Mouse (Mus musculus) forebrain, postnatal 0 days (tissue): ENCODE data around the gene Cuzd1. TPM values are rescaled to one million over a fixed set of nuclear protein-coding genes. Genes with fewer than 3 reads are reported as not detected.

Source experiments
- ATAC-seq: fragments of 200-750 bp; cut with Nextera tagmentation; 2 replicates; pipeline ENCODE4 v1.8.0; 2017; ENCODE audit warnings: mild to moderate bottlenecking, moderate library complexity
- DNase-seq: peaks from one replicate; pipeline ENCODE4 v3.0.0-alpha.2; 2015
- H3K27ac ChIP-seq: fragments of 300-500 bp; sonication (generic); 2 replicates; pipeline ENCODE4 v1.5.1; 2014; ENCODE audit warnings: low read depth, mild to moderate bottlenecking, antibody characterized with exemption, low read length, moderate library complexity, mixed read lengths
- H3K27me3 ChIP-seq: fragments of 300-500 bp; sonication (generic); 2 replicates; pipeline ENCODE4 v1.6.1; 2014; ENCODE audit warnings: mild to moderate bottlenecking, low read length, mixed read lengths; ENCODE audit not compliant: insufficient read depth
- H3K36me3 ChIP-seq: fragments of 300-500 bp; sonication (generic); 2 replicates; pipeline ENCODE4 v1.6.1; 2014; ENCODE audit warnings: mild to moderate bottlenecking, moderate library complexity; ENCODE audit not compliant: insufficient read depth
- H3K4me1 ChIP-seq: fragments of 300-500 bp; sonication (generic); 2 replicates; pipeline ENCODE4 v1.6.1; 2014; ENCODE audit warnings: antibody characterized with exemption; ENCODE audit not compliant: insufficient read depth
- H3K4me2 ChIP-seq: fragments of 300-500 bp; sonication (generic); 2 replicates; pipeline ENCODE4 v1.6.1; 2014; ENCODE audit warnings: low read depth, mild to moderate bottlenecking, moderate library complexity
- H3K4me3 ChIP-seq: fragments of 300-500 bp; sonication (generic); 2 replicates; pipeline ENCODE4 v1.5.1; 2014; ENCODE audit warnings: low read depth, low read length, mixed read lengths
- H3K9ac ChIP-seq: fragments of 300-500 bp; sonication (generic); 2 replicates; pipeline ENCODE4 v1.6.1; 2014; ENCODE audit warnings: mild to moderate bottlenecking
- H3K9me3 ChIP-seq: fragments of 300-500 bp; sonication (generic); 2 replicates; pipeline ENCODE4 v1.6.1; 2016; ENCODE audit warnings: low read length
- CTCF ChIP-seq: sonication (generic); IDR thresholded peaks from 2 replicates; pipeline ENCODE4 v1.5.1; 2016; ENCODE audit warnings: antibody characterized with exemption, control low read depth, low read depth
- WGBS: fragments of 180-500 bp; shearing (Covaris S2); extraction: QIAGEN DNeasy Blood & Tissue Kit; methylation state at CpG from one replicate; pipeline ENCODE4 v1.1.7; 2014; 5-methylcytosine and 5-hydroxymethylcytosine counted together
- polyA plus RNA-seq: library from polyadenylated mRNA; unstranded; fragments of >200 nt; fragmentation: Nextera tagmentation; extraction: Ambion mirVana; gene quantifications from 2 replicates; pipeline ENCODE4 v1.2.1, GENCODE M21; 2015
- total RNA-seq: library from RNA; depleted of rRNA; stranded (reverse); fragments of >200 nt; gene quantifications from 2 replicates; pipeline ENCODE4 v1.2.3, GENCODE M21; 2014; rRNA removed

The Cuzd1 gene
- total and polyA plus RNA-seq, 2 experiments from 2014 or later, result 0.13 to 0.76 TPM

GRCm38 (mm10) chr7:131260946-131261345 lies 61.1 kb downstream of the Cuzd1 start:
- 40% methylated on average over 6 of the region's 6 CpGs for WGBS
- no peak for DNase-seq

More at GRCm38 (mm10) chr7:131260946-131261345, 61.1 kb downstream of the Cuzd1 start:
- Histone ChIP-seq H3K9me3 (no peaks in the 10 kb centered on the region), H3K27ac (no peak overlapping the region), H3K4me3 (no peak overlapping the region), H3K36me3 (no peaks in the 10 kb centered on the region), H3K4me2 (no peak overlapping the region), H3K4me1 (no peaks in the 10 kb centered on the region), H3K27me3 (no peaks in the 10 kb centered on the region), H3K9ac (no peak overlapping the region)
- no peak for ATAC-seq
- no peak for TF ChIP-seq CTCF

Other genes starting within 250 kb of the Cuzd1 start
- gene 4933402N03Rik, start 176.0 kb downstream of the Cuzd1 start, total RNA-seq, result not detected in 2 replicates
- not detected in 2 replicates for gene 4933402N03Rik, start 176.0 kb downstream of the Cuzd1 start, polyA plus RNA-seq
- 0.08 and 0.19 TPM in 2 replicates for gene 5430419D17Rik, start 147.9 kb downstream of the Cuzd1 start, total RNA-seq
- gene 5430419D17Rik, start 147.9 kb downstream of the Cuzd1 start, polyA plus RNA-seq, result 0.02 TPM in 1 of 2 replicates, not detected in the other
- not detected in 2 replicates for gene Fam24b, start 7.2 kb upstream of the Cuzd1 start, total RNA-seq
- not detected in 2 replicates for gene Fam24b, start 7.2 kb upstream of the Cuzd1 start, polyA plus RNA-seq
- gene Fam24a, start 11.6 kb upstream of the Cuzd1 start, total RNA-seq, result not detected in 2 replicates
- not detected in 2 replicates for gene Fam24a, start 11.6 kb upstream of the Cuzd1 start, polyA plus RNA-seq
- gene 2310057M21Rik, start 40.5 kb upstream of the Cuzd1 start, total RNA-seq, result 7.6 and 21.7 TPM in 2 replicates
- 16.2 and 22.3 TPM in 2 replicates for gene 2310057M21Rik, start 40.5 kb upstream of the Cuzd1 start, polyA plus RNA-seq
- 22.6 and 36.3 TPM in 2 replicates for gene Pstk, start 48.8 kb upstream of the Cuzd1 start, total RNA-seq
- gene Pstk, start 48.8 kb upstream of the Cuzd1 start, polyA plus RNA-seq, result 36.4 and 39.8 TPM in 2 replicates
- gene Ikzf5, start 88.2 kb upstream of the Cuzd1 start, total RNA-seq, result 18.8 and 20.8 TPM in 2 replicates
- gene Ikzf5, start 88.2 kb upstream of the Cuzd1 start, polyA plus RNA-seq, result 10.0 and 10.5 TPM in 2 replicates
- 56.7 and 80.3 TPM in 2 replicates for gene Acadsb, start 88.3 kb upstream of the Cuzd1 start, total RNA-seq
- 51.6 and 73.3 TPM in 2 replicates for gene Acadsb, start 88.3 kb upstream of the Cuzd1 start, polyA plus RNA-seq
- 0.38 and 1.6 TPM in 2 replicates for gene Hmx3, start 220.6 kb upstream of the Cuzd1 start, total RNA-seq
- gene Hmx3, start 220.6 kb upstream of the Cuzd1 start, polyA plus RNA-seq, result 0.62 TPM in 1 of 2 replicates, not detected in the other
- gene Hmx2, start 226.5 kb upstream of the Cuzd1 start, total RNA-seq, result 1.1 and 1.3 TPM in 2 replicates
- gene Hmx2, start 226.5 kb upstream of the Cuzd1 start, polyA plus RNA-seq, result 0.11 and 0.45 TPM in 2 replicates
- 92.5 and 95.3 TPM in 2 replicates for gene Bub3, start 237.9 kb upstream of the Cuzd1 start, total RNA-seq
- 118 and 124 TPM in 2 replicates for gene Bub3, start 237.9 kb upstream of the Cuzd1 start, polyA plus RNA-seq